Mouse (Mus musculus) limb, embryonic 14.5 days (tissue): ENCODE data around the gene Akap14. TPM values are rescaled to one million over a fixed set of nuclear protein-coding genes. Genes with fewer than 3 reads are reported as not detected.

Experiments
- ATAC-seq: fragments of 200-750 bp; cut with Nextera tagmentation; 2 replicates; pipeline ENCODE4 v1.8.0; 2017; ENCODE audit warnings: low read depth, moderate number of reproducible peaks, moderate TSS enrichment; ENCODE audit not compliant: low FRiP score
- DNase-seq: peaks from one replicate; pipeline ENCODE4 v3.0.0-alpha.2; 2015; ENCODE audit warnings: low spot score
- H3K27ac ChIP-seq: fragments of 300-500 bp; sonication (generic); replicated peaks from 2 replicates; pipeline ENCODE4 v1.5.1; 2014; ENCODE audit warnings: low read depth, mild to moderate bottlenecking, low read length, moderate library complexity, mixed read lengths
- H3K27me3 ChIP-seq: fragments of 300-500 bp; sonication (generic); 2 replicates; pipeline ENCODE4 v1.6.1; 2014; ENCODE audit warnings: low read length, mixed read lengths; ENCODE audit not compliant: control insufficient read depth, insufficient read depth
- H3K36me3 ChIP-seq: fragments of 300-500 bp; sonication (generic); 2 replicates; pipeline ENCODE4 v1.6.1; 2014; ENCODE audit warnings: mild to moderate bottlenecking, low read length, moderate library complexity, mixed read lengths; ENCODE audit not compliant: control insufficient read depth, insufficient read depth
- H3K4me1 ChIP-seq: fragments of 300-500 bp; sonication (generic); 2 replicates; pipeline ENCODE4 v1.6.1; 2014; ENCODE audit warnings: antibody characterized with exemption, low read length, mixed read lengths; ENCODE audit not compliant: control insufficient read depth, insufficient read depth
- H3K4me2 ChIP-seq: fragments of 300-500 bp; sonication (generic); replicated peaks from 2 replicates; pipeline ENCODE4 v1.6.1; 2014; ENCODE audit warnings: low read depth, mild to moderate bottlenecking, low read length, moderate library complexity; ENCODE audit not compliant: severe bottlenecking
- H3K4me3 ChIP-seq: fragments of 300-500 bp; sonication (generic); replicated peaks from 2 replicates; pipeline ENCODE4 v1.5.1; 2014; ENCODE audit warnings: low read length
- H3K9ac ChIP-seq: fragments of 300-500 bp; sonication (generic); 2 replicates; pipeline ENCODE4 v1.6.1; 2014; ENCODE audit warnings: mild to moderate bottlenecking, low read depth, low read length, moderate library complexity; ENCODE audit not compliant: severe bottlenecking
- H3K9me3 ChIP-seq: fragments of 300-500 bp; sonication (generic); 2 replicates; pipeline ENCODE4 v1.6.1; 2016; ENCODE audit warnings: low read length; ENCODE audit not compliant: control insufficient read depth
- POLR2A ChIP-seq: fragments of 200-500 bp; IDR thresholded peaks from 2 replicates; pipeline ENCODE4 v1.8.0; 2012; ENCODE audit warnings: inconsistent platforms, mild to moderate bottlenecking, moderate library complexity, borderline replicate concordance; ENCODE audit not compliant: insufficient read depth, insufficient read length; ENCODE audit errors: extremely low read depth
- WGBS: fragments of 180-500 bp; shearing (Covaris S2); extraction: QIAGEN DNeasy Blood & Tissue Kit; methylation state at CpG from one replicate; pipeline ENCODE4 v1.1.7; 2014; 5-methylcytosine and 5-hydroxymethylcytosine counted together
- polyA plus RNA-seq, 2 experiments: library from polyadenylated mRNA; depleted of rRNA in 1 of 2; stranded (reverse) in 1 of 2; unstranded in 1 of 2; fragments of >200 nt; fragmentation: Nextera tagmentation in 1 of 2; extraction: Ambion mirVana in 1 of 2; gene quantifications; 2 replicates each; pipeline versions ENCODE4 v1.2.1 to v1.2.3; 2012 to 2014

The Akap14 gene
- polyA plus RNA-seq, 2 experiments, result not detected

- DNase-seq, result no peak
- H3K27me3 ChIP-seq, result no peaks in the 10 kb centered on the region
- WGBS, result 88% methylated on average over 2 of the region's 2 CpGs
- H3K9ac ChIP-seq, result no peak overlapping the region
- no peak for ATAC-seq
- no peak overlapping the region for H3K27ac ChIP-seq
- TF ChIP-seq POLR2A, result no peak
- no peak overlapping the region for H3K4me2 ChIP-seq
- H3K4me3 ChIP-seq, result no peak overlapping the region
- no peaks in the 10 kb centered on the region for H3K4me1 ChIP-seq
- 0 out of 2 replicates have a peak, but pooled peaks cover 2% of the 10 kb centered on the region for H3K36me3 ChIP-seq
- H3K9me3 ChIP-seq, result no peaks in the 10 kb centered on the region
Observed at GRCm38 (mm10) chrX:37103826-37104225, 64.8 kb downstream of the Akap14 start.

Other genes starting within 250 kb of the Akap14 start
- 44.0 and 47.9 TPM in 2 replicates for gene Sept6, start 177.0 kb downstream of the Akap14 start, polyA plus RNA-seq (2012; rRNA removed)
- 51.5 and 61.1 TPM in 2 replicates for gene Sept6, start 177.0 kb downstream of the Akap14 start, polyA plus RNA-seq (2014; fragmentation: Nextera tagmentation; extraction: Ambion mirVana)
- not detected in 2 replicates for gene Sowahd, start 120.0 kb downstream of the Akap14 start, polyA plus RNA-seq (2012; rRNA removed)
- gene Sowahd, start 120.0 kb downstream of the Akap14 start, polyA plus RNA-seq (2014; fragmentation: Nextera tagmentation; extraction: Ambion mirVana), result not detected in 2 replicates
- gene Rpl39, start 83.4 kb downstream of the Akap14 start, polyA plus RNA-seq (2012; rRNA removed), result 539 and 1,130 TPM in 2 replicates
- 592 and 658 TPM in 2 replicates for gene Rpl39, start 83.4 kb downstream of the Akap14 start, polyA plus RNA-seq (2014; fragmentation: Nextera tagmentation; extraction: Ambion mirVana)
- 17.9 and 27.9 TPM in 2 replicates for gene Upf3b, start 58.5 kb downstream of the Akap14 start, polyA plus RNA-seq (2012; rRNA removed)
- gene Upf3b, start 58.5 kb downstream of the Akap14 start, polyA plus RNA-seq (2014; fragmentation: Nextera tagmentation; extraction: Ambion mirVana), result 13.1 and 16.3 TPM in 2 replicates
- gene Nkap, start 42.0 kb downstream of the Akap14 start, polyA plus RNA-seq (2012; rRNA removed), result 6.4 and 6.9 TPM in 2 replicates
- 11.8 and 12.4 TPM in 2 replicates for gene Nkap, start 42.0 kb downstream of the Akap14 start, polyA plus RNA-seq (2014; fragmentation: Nextera tagmentation; extraction: Ambion mirVana)
- 271 and 282 TPM in 2 replicates for gene Ndufa1, start 22.3 kb upstream of the Akap14 start, polyA plus RNA-seq (2012; rRNA removed)
- gene Ndufa1, start 22.3 kb upstream of the Akap14 start, polyA plus RNA-seq (2014; fragmentation: Nextera tagmentation; extraction: Ambion mirVana), result 430 and 487 TPM in 2 replicates
- 7.0 and 7.7 TPM in 2 replicates for gene Rnf113a1, start 22.4 kb upstream of the Akap14 start, polyA plus RNA-seq (2012; rRNA removed)
- gene Rnf113a1, start 22.4 kb upstream of the Akap14 start, polyA plus RNA-seq (2014; fragmentation: Nextera tagmentation; extraction: Ambion mirVana), result 10.2 and 13.8 TPM in 2 replicates
- 0.32 TPM in 1 of 2 replicates, not detected in the other for gene Gm9, start 42.2 kb upstream of the Akap14 start, polyA plus RNA-seq (2012; rRNA removed)
- gene Gm9, start 42.2 kb upstream of the Akap14 start, polyA plus RNA-seq (2014; fragmentation: Nextera tagmentation; extraction: Ambion mirVana), result not detected in 2 replicates
- not detected in 2 replicates for gene Rhox1, start 53.4 kb upstream of the Akap14 start, polyA plus RNA-seq (2012; rRNA removed)
- gene Rhox1, start 53.4 kb upstream of the Akap14 start, polyA plus RNA-seq (2014; fragmentation: Nextera tagmentation; extraction: Ambion mirVana), result not detected in 2 replicates
- gene Rhox2a, start 76.1 kb upstream of the Akap14 start, polyA plus RNA-seq (2012; rRNA removed), result not detected in 2 replicates
- gene Rhox2a, start 76.1 kb upstream of the Akap14 start, polyA plus RNA-seq (2014; fragmentation: Nextera tagmentation; extraction: Ambion mirVana), result not detected in 2 replicates
- gene Rhox3a, start 81.1 kb upstream of the Akap14 start, polyA plus RNA-seq (2012; rRNA removed), result not detected in 2 replicates
- not detected in 2 replicates for gene Rhox3a, start 81.1 kb upstream of the Akap14 start, polyA plus RNA-seq (2014; fragmentation: Nextera tagmentation; extraction: Ambion mirVana)
- gene Rhox4a, start 96.5 kb upstream of the Akap14 start, polyA plus RNA-seq (2012; rRNA removed), result not detected in 2 replicates
- gene Rhox4a, start 96.5 kb upstream of the Akap14 start, polyA plus RNA-seq (2014; fragmentation: Nextera tagmentation; extraction: Ambion mirVana), result 0.15 TPM in 1 of 2 replicates, not detected in the other
- not detected in 2 replicates for gene Rhox3a2, start 211.2 kb upstream of the Akap14 start, polyA plus RNA-seq (2012; rRNA removed)
- gene Rhox3a2, start 211.2 kb upstream of the Akap14 start, polyA plus RNA-seq (2014; fragmentation: Nextera tagmentation; extraction: Ambion mirVana), result not detected in 2 replicates
- 0.41 and 0.89 TPM in 2 replicates for gene Rhox4a2, start 222.0 kb upstream of the Akap14 start, polyA plus RNA-seq (2012; rRNA removed)
- 0.86 and 1.2 TPM in 2 replicates for gene Rhox4a2, start 222.0 kb upstream of the Akap14 start, polyA plus RNA-seq (2014; fragmentation: Nextera tagmentation; extraction: Ambion mirVana)
- not detected in 2 replicates for gene Rhox2b, start 243.2 kb upstream of the Akap14 start, polyA plus RNA-seq (2012; rRNA removed)
- gene Rhox2b, start 243.2 kb upstream of the Akap14 start, polyA plus RNA-seq (2014; fragmentation: Nextera tagmentation; extraction: Ambion mirVana), result not detected in 2 replicates